Mouse (Mus musculus) forebrain, embryonic 16.5 days (tissue): ENCODE measurements around the gene Degs1. TPM values are rescaled to one million over a fixed set of nuclear protein-coding genes. Genes with fewer than 3 reads are reported as not detected.
A peak's percentile ranks its signal among the peaks of the same experiment; 100 is the strongest.

ENCODE experiments used
- ATAC-seq: fragments of 200-750 bp; cut with Nextera tagmentation; 2 replicates; pipeline ENCODE4 v1.8.0; 2017; ENCODE audit warnings: mild to moderate bottlenecking, moderate library complexity
- H3K27ac ChIP-seq: fragments of 300-500 bp; sonication (generic); 2 replicates; pipeline ENCODE4 v1.5.1; 2014; ENCODE audit warnings: low read length, control low read depth
- H3K27me3 ChIP-seq: fragments of 300-500 bp; sonication (generic); replicated peaks from 2 replicates; pipeline ENCODE4 v1.6.1; 2014; ENCODE audit warnings: low read length; ENCODE audit not compliant: control insufficient read depth, insufficient read depth
- H3K36me3 ChIP-seq: fragments of 300-500 bp; sonication (generic); 2 replicates; pipeline ENCODE4 v1.6.1; 2014; ENCODE audit not compliant: control insufficient read depth, insufficient read depth
- H3K4me1 ChIP-seq: fragments of 300-500 bp; sonication (generic); replicated peaks from 2 replicates; pipeline ENCODE4 v1.6.1; 2014; ENCODE audit warnings: low read length; ENCODE audit not compliant: control insufficient read depth, insufficient read depth
- H3K4me2 ChIP-seq: fragments of 300-500 bp; sonication (generic); 2 replicates; pipeline ENCODE4 v1.6.1; 2014; ENCODE audit warnings: mild to moderate bottlenecking, low read length, control low read depth
- H3K4me3 ChIP-seq: fragments of 300-500 bp; sonication (generic); replicated peaks from 2 replicates; pipeline ENCODE4 v1.5.1; 2014; ENCODE audit warnings: mild to moderate bottlenecking, low read length, control low read depth
- H3K9ac ChIP-seq: fragments of 300-500 bp; sonication (generic); replicated peaks from 2 replicates; pipeline ENCODE4 v1.6.1; 2014; ENCODE audit warnings: low read depth, low read length, control low read depth
- H3K9me3 ChIP-seq: fragments of 300-500 bp; sonication (generic); 2 replicates; pipeline ENCODE4 v1.6.1; 2016; ENCODE audit warnings: low read length; ENCODE audit not compliant: control insufficient read depth
- whole genome bisulfite sequencing: fragments of 180-500 bp; shearing (Covaris S2); extraction: QIAGEN DNeasy Blood & Tissue Kit; methylation state at CpG from one replicate; pipeline ENCODE4 v1.1.7; 2014; 5-methylcytosine and 5-hydroxymethylcytosine counted together
- polyA plus RNA-seq: library from polyadenylated mRNA; unstranded; fragments of >200 nt; fragmentation: Nextera tagmentation; extraction: Ambion mirVana; gene quantifications from 2 replicates; pipeline ENCODE4 v1.2.1, GENCODE M21; 2015

Degs1 gene
- polyA plus RNA-seq, 1 experiment from 2014 or later, result 62.7 TPM

GRCm38 (mm10) chr1:182271130-182271529 is 11.5 kb downstream of the Degs1 start:
- no peaks in the 10 kb centered on the region for H3K9me3 ChIP-seq
- no peaks in the 10 kb centered on the region for H3K36me3 ChIP-seq
- ATAC-seq, result no peak
- no peaks in the 10 kb centered on the region for H3K4me1 ChIP-seq
- no peak overlapping the region for H3K9ac ChIP-seq
- 77% methylated on average over 5 of the region's 5 CpGs for WGBS
- no peaks in the 10 kb centered on the region for H3K27me3 ChIP-seq
- no peak overlapping the region for H3K27ac ChIP-seq
- H3K4me3 ChIP-seq, result no peak overlapping the region
- H3K4me2 ChIP-seq, result no peak overlapping the region

- Histone ChIP-seq H3K27ac (no peak overlapping the region), H3K4me2 (no peak overlapping the region), H3K4me3 (no peak overlapping the region), H3K4me1 (no peaks in the 10 kb centered on the region), H3K9me3 (no peaks in the 10 kb centered on the region), H3K9ac (no peak overlapping the region), H3K36me3 (no peaks in the 10 kb centered on the region), H3K27me3 (no peaks in the 10 kb centered on the region)
- WGBS, result 29% methylated on average over 4 of the region's 4 CpGs
- no peak for ATAC-seq
These were observed 14.3 kb downstream of the Degs1 start for GRCm38 (mm10) chr1:182268317-182268716.

GRCm38 (mm10) chr1:182266028-182266525 is 16.5 kb downstream of the Degs1 start:
- H3K9me3 ChIP-seq, result no peaks in the 10 kb centered on the region
- H3K4me1 ChIP-seq, result no peaks in the 10 kb centered on the region
- no peak for ATAC-seq
- no peak overlapping the region for H3K4me3 ChIP-seq
- WGBS, result 96% methylated on average over 10 of the region's 11 CpGs
- no peaks in the 10 kb centered on the region for H3K27me3 ChIP-seq
- no peaks in the 10 kb centered on the region for H3K36me3 ChIP-seq
- H3K4me2 ChIP-seq, result no peak overlapping the region
- H3K9ac ChIP-seq, result no peak overlapping the region
- no peak overlapping the region for H3K27ac ChIP-seq

- no peaks in the 10 kb centered on the region for H3K36me3 ChIP-seq
- no peaks in the 10 kb centered on the region for H3K9me3 ChIP-seq
- no peak overlapping the region for H3K9ac ChIP-seq
- no peak overlapping the region for H3K27ac ChIP-seq
- H3K4me2 ChIP-seq, result no peak overlapping the region
- no peak for ATAC-seq
- no peak overlapping the region for H3K4me3 ChIP-seq
- WGBS, result 88% methylated on average over 11 of the region's 11 CpGs
- no peaks in the 10 kb centered on the region for H3K27me3 ChIP-seq
- no peaks in the 10 kb centered on the region for H3K4me1 ChIP-seq
These were observed 26.4 kb downstream of the Degs1 start for GRCm38 (mm10) chr1:182256041-182256680.

GRCm38 (mm10) chr1:182255031-182255430 is 27.6 kb downstream of the Degs1 start:
- ATAC-seq, result no peak
- 90% methylated on average over 11 of the region's 11 CpGs for WGBS
- no peak overlapping the region for H3K4me3 ChIP-seq
- no peaks in the 10 kb centered on the region for H3K9me3 ChIP-seq
- no peak overlapping the region for H3K4me2 ChIP-seq
- no peak overlapping the region for H3K27ac ChIP-seq
- no peaks in the 10 kb centered on the region for H3K36me3 ChIP-seq
- no peak overlapping the region for H3K9ac ChIP-seq
- H3K4me1 ChIP-seq, result no peaks in the 10 kb centered on the region
- no peaks in the 10 kb centered on the region for H3K27me3 ChIP-seq

- Histone ChIP-seq H3K4me3 (no peak overlapping the region), H3K27me3 (no peaks in the 10 kb centered on the region), H3K36me3 (no peaks in the 10 kb centered on the region), H3K9me3 (no peaks in the 10 kb centered on the region), H3K4me1 (no peaks in the 10 kb centered on the region; the same call in 1 of the 2 replicates), H3K4me2 (no peak overlapping the region), H3K9ac (no peak overlapping the region), H3K27ac (no peak overlapping the region)
- ATAC-seq, result no peak
- WGBS, result 93% methylated on average over 8 of the region's 8 CpGs
These were observed 28.0 kb downstream of the Degs1 start for GRCm38 (mm10) chr1:182254618-182255017.

- H3K4me1 ChIP-seq, result no peaks in the 10 kb centered on the region; the same call in 1 of the 2 replicates
- no peaks in the 10 kb centered on the region for H3K9me3 ChIP-seq
- H3K27me3 ChIP-seq, result no peaks in the 10 kb centered on the region
- ATAC-seq, result no peak
- H3K36me3 ChIP-seq, result no peaks in the 10 kb centered on the region
- no peak overlapping the region for H3K4me2 ChIP-seq
- H3K4me3 ChIP-seq, result no peak overlapping the region
- 91% methylated on average over 12 of the region's 12 CpGs for WGBS
- H3K27ac ChIP-seq, result no peak overlapping the region
- no peak overlapping the region for H3K9ac ChIP-seq
These were observed 28.7 kb downstream of the Degs1 start for GRCm38 (mm10) chr1:182253756-182254534.

- H3K4me1 ChIP-seq, result no peaks in the 10 kb centered on the region; the same call in 1 of the 2 replicates
- H3K9ac ChIP-seq, result no peak overlapping the region
- H3K4me3 ChIP-seq, result no peak overlapping the region
- no peak overlapping the region for H3K27ac ChIP-seq
- 5% methylated on average over 10 of the region's 10 CpGs for WGBS
- H3K9me3 ChIP-seq, result no peaks in the 10 kb centered on the region
- H3K27me3 ChIP-seq, result no peaks in the 10 kb centered on the region
- H3K4me2 ChIP-seq, result no peak overlapping the region
- H3K36me3 ChIP-seq, result no peaks in the 10 kb centered on the region
- peak; percentile 94 for ATAC-seq
These were observed 30.0 kb downstream of the Degs1 start for GRCm38 (mm10) chr1:182252534-182253171.

- Histone ChIP-seq H3K4me2 (no peak overlapping the region), H3K9me3 (no peaks in the 10 kb centered on the region), H3K27ac (no peak overlapping the region), H3K36me3 (no peaks in the 10 kb centered on the region), H3K4me3 (no peak overlapping the region), H3K9ac (no peak overlapping the region), H3K4me1 (no peaks in the 10 kb centered on the region; the same call in 1 of the 2 replicates), H3K27me3 (no peaks in the 10 kb centered on the region)
- no peak for ATAC-seq
- 86% methylated on average over 4 of the region's 4 CpGs for WGBS
These were observed 31.9 kb downstream of the Degs1 start for GRCm38 (mm10) chr1:182250734-182251133.
